Mouse (Mus musculus) gonadal fat pad, adult 2 months (tissue): ENCODE data around the gene Dner. TPM values are rescaled to one million over a fixed set of nuclear protein-coding genes. Genes with fewer than 3 reads are reported as not detected.

Experiments
- DNase-seq: peaks from one replicate; pipeline ENCODE4 v3.0.0-alpha.2; 2012; ENCODE audit warnings: low read depth
- polyA plus RNA-seq: library from polyadenylated mRNA; depleted of rRNA; stranded (reverse); fragments of >200 nt; gene quantifications from 2 replicates; pipeline ENCODE4 v1.2.3, GENCODE M21; 2012; rRNA removed

The Dner gene
- 3.3 and 5.5 TPM in 2 replicates for polyA plus RNA-seq

DNA sequence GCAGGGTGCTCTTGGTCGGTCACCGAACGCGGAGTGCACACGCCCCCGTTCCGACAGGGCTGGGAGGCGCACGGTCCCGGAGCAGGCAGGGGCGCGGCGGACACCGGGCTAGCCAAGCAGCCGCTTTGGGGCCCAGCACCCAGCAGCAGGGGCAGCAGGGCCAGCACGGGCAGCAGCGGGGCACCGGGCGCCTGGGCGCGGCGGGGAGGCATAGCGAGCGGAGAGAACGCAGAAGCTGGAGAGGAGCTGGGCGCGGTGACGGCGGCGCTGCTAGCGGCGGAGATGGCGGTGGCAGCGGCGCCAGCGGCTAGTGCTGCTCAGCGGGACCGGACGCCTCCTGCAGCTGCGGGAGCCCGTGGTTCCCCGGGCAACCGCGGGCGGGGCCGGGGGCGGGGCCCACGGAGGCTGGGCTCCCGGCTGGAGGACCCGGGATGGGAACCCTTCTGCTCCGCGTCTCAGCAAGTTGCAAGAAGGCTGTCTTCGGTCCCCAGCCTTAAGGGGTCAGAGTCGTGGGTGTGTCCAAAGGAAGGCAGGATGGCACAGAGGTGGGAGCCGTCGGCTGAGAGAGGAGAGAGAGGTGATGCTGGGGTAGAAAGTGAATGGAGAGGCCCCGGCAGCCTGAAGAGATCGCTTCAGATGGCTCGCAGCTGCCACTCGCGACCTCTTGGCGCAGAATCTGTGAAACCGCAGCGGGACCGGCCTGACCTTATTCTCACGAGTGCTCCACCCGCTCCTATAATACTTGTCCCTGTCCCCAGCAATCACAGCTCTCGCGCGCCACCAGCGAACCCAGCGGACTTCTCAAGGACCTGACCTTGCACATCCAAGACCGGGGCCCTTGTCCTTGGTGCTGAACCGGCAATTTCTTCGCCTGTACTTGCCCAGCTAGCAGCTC, at the start of gene Dner:
Gene Dner (minus strand): TSS at position 705 of the 895 bp plus-strand sequence.
- no peak for DNase-seq

DNA sequence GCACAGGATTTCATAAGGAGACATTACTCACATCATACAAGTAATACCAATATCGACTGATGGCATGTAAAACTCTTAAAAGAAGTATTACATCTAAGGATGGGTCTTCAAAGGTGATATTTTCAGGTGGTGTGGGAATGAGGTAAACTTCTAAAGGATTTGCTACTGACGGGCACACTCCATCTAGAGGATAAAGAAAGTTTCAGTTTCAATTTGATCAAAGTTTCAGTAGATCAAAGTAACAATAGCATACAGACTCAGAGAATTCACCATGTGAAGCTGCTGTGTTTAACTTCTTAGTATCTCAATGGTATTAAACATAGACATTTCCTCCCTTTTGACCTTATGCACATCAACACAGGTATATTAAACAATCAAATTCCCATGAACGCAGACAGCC, 46.1 kb upstream of the Dner start:
- no peak for DNase-seq

DNA sequence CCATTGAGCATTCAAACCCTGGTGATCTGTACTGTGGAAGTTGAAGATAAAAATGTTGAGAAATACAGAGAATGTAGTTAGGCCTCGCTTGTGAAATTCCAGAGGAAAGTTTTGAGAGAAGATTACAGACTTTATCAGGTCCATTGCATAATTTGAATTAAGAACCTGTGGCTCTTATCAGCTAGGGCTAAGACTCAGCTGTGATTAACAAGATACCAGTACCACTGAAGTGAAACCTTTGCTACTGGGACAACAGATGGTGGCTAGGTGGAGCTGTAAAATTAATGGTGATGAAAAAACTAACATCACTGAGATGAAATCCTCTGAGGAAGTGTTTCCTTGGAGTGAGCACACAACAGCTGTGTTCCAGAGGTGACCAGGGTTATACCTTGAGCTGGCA, 44.1 kb upstream of the Dner start:
- DNase-seq = no peak

DNA sequence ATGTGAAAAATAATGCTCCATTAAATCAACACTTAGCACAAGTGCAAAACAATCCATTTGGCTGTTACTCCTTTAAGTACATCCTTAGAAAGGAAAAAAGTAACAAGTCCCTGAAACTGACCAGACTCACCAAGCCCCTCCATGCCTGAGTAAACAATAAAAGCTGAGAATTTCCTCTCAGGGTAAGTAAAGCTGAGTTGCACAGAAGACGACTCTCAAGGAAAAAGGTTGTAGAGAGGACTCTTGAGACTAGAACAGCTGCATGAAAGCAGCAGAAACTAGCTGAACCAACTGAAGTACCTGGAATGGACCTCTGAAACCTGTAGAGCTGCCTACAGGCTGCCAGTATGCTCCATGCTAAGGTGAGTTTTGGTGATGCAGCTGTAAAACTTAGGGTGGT, 41.1 kb upstream of the Dner start:
- no peak for DNase-seq

DNA sequence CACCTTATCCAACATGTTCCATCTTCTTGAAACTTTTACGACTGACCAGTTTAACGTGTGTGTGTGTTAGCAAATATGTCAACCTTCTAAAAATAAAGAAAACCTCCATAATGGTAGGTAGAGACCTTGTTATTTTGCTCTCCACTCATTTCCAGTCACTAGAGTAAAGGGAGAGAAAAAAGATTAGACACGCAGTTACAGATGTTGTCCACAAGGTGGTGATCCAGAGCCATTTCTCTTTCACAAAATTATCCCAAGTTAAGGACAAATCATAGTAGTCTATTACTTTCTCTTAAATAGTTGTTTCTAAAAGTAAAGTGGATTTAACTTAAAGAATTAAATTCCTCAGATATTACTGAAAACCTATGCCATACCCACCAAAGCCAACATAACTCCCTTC, 37.8 kb upstream of the Dner start:
- DNase-seq = no peak

DNA sequence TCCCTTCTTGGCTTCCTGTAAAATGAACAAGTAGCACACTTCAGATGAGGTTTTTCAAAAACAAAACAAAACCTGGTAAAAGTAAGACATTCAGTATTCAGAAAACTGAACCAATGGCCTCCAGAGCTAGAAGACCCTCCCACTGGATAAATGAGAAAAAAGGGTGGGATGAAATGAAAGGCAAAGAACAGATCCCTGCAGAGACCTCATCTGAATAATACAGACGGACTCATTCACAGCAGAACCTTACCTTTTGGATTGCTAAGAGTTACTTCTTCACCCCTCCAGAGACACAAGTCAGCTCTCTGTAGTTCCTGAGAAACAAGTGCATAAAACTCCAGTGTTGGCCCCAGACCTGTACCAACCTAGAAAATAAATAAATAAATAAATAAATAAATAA, 35.7 kb upstream of the Dner start:
- no peak for DNase-seq

DNA sequence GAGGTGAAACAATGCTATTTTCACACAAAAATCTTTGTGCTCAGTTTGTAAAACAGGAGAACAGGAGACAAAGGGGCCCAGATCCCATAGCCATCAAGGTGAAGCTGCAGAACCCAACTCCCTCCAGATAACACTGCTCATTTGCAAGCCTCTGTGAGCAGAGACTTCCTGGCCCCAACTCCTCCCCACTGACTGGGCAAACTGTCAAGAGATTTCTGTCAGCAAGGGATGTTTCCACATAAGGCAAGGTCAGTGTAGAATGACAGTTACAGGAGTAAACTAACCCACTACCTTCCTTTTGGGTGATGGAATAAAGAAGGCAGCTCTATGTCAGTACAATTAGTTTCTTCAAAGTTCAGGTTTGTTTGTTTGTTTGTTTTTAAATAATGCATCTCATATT, 26.8 kb upstream of the Dner start:
- DNase-seq = no peak

DNA sequence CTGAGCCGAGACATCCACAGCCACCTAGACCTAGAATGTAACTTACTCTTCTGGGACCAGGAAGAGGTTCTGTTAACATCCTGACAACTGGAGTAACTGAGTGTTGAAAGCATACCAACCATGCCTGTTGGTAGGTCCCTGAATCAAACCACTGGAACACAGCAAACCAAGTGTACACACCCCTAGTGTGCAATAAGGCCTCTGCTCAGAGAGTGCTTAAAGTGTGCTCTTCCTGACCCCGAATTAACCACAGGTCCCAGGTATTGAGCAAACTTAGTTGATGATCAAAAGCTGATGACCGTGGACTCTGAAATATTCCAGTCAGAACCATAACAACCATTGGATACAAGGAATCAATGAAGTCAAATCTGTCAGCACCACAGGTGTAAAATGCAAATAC, 26.4 kb upstream of the Dner start:
- DNase-seq = no peak

DNA sequence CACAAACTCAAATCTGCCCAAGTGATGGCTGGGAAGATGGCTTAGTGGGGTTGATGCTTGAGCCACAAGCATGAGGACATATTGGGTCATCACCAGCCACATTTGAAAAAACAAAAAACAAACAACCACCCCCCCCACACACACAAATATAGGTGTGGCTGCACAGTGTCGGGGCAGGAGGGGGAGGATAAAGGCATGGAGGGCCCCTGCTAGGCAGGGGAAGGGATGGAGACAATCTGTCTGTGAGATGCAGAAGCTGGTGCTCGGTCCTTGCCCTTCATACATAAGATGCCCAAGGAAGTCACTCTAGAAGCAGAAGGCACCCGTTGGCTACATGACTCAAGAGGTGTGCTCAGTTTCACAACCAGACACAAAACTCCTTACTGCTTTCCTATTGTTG, 25.9 kb upstream of the Dner start:
- no peak for DNase-seq

DNA sequence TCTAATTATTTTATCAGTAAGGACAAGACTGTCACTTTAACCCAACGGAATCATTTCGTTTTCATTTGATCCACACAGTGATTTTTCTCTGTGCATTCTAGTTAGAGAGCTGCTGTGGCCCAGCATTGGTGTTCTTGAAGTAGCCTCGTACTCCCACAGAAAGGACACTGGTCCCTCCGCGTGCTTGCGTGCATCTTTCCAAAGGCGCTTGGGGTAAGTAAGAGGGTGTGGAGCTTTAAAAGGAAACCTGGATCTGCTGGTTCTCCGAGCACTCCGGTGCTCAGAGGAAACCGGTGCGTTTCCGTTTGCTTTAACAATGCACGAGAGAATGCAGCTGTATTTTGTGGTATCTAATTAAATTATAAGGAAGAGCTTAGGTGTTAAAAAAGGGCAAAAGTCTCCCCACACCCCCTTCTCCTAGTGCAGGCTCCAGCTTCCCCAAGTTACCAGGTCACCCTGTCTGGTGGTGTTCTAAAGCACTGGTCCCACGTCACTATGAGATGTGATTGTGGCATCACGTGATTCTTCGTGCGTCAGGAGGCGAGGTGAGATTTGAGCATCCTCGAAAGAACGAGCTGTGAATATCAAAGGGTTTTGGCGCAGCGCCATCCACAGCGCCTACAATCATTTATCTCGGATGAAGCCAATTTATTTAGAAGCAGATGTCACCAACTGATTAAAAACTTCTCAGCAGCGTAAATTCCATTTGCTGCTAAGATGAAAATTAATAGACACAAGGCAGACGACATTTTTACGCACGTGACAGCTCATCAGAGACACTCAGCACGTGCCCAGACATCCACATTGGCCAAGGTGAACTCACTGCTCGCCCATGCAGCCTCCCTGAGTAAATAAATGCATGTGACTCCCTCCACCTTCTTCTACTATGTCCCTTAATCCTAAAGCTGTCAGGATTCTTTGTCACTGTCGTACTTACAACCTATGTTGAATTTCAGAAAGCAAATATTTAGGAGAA, 14.1 kb upstream of the Dner start:
- DNase-seq = no peak

DNA sequence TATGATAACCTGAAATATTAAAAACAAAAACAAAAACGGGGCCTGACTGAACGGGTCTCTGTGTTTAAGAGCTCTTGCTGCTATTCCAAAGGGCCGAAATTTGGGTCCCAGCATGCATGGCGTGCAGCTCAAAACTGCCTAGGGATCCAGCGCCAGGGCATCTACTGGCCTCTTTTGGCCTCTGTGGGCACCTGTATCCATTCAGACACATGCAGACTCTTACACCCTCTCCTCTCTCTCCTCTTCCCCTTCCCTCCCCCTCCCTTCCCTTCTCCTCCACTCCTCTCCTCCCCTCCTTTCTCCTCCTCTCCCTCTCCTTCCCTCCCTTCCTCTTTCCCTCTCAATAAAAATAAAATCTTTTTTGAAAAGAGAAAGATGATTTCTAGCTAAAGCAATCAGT, 13.4 kb upstream of the Dner start:
- DNase-seq = no peak

DNA sequence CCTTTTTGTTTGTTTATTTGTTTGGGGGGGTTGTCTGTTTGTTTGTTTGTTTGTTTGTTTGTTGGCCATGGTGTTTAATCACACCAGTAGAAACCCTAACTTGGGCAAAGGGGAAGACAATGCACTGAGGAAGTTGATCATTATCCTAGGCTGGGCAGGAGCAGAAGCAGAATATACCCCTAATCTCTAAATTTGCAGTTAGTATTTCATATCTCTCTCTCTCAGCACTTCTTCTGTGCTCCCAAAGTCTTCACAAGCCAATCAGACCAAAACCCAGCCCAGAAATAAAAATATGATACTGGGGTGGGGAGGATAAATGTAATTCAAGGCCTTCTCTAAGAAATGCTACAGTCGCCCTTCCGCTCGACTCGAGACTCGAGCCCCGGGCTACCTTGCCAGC, 4.2 kb upstream of the Dner start:
- no peak for DNase-seq

DNA sequence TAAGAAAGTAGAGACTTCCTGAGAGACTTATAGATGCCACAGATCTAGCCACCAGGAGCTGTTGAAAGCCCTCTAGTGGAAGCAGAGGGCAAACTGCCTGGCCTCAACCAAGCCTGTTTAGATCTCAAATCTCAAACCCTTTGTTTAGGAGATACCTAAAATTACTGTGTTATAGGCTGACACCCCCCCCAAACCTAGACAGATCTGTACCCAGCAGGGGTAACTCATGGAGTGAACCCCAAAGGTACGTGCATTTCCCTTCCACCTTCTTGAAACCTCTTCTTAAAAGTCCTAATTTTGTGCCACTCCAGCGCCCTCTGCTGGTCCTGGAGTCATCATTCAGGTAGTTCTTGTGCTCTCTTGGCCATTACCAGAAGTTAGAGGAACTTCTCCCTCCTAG, 1.1 kb upstream of the Dner start:
- DNase-seq = no peak

DNA sequence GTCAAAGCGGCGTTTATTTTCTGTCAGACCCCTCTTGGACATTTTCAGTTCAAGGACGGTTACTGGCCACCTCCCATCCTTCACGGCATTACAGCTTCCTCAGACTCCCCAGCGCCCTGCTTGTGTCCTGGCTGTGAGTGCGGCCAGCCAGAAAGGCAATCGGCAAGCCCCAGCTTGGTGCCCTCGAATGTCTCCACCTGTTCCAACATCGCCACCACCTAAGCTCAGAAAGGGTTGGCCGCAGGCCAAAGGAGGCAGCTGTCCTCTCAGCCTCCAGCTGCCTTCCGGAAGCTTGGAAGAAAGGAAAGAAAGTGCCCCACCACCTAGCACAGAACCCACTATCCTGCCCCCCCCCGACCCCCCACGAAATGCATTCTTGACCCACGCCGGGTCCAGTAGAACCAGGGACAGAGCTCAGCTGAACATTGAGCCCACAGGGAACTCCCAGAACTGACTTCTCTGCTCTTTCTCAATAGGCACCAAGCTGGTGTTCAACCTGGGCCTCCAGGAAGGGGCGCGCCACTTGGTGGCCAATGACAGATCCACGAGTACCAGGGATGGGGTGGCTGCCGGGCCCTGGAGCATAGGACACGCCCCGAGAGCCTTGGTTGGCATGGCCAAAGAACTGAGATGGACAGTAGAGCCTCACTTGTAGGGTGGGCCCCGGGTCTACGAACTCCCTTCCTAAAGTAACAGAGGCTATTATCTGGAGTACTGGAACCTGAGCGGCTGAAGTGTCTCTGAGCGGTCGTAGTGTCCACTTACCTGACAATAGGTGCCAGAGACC, 1.1 kb downstream of the Dner start:
- no peak for DNase-seq

DNA sequence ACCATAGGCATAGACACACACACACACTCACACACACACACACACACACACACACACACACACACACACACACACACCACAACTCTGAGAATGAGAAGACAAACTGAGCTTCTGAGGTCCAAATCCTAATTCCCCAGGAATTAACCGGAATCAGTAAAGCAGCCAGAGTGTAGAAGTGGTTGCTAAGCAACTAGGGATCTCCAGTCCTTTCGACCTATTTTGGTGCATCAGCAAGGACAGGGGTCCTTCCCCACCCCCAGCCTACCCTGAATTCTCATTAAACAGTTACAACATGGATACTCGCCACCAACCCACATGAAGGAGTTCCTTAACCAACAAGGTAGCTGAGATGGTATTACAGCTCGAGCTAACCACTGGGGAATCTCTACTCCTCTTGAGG, 18.1 kb downstream of the Dner start:
- DNase-seq = no peak

DNA sequence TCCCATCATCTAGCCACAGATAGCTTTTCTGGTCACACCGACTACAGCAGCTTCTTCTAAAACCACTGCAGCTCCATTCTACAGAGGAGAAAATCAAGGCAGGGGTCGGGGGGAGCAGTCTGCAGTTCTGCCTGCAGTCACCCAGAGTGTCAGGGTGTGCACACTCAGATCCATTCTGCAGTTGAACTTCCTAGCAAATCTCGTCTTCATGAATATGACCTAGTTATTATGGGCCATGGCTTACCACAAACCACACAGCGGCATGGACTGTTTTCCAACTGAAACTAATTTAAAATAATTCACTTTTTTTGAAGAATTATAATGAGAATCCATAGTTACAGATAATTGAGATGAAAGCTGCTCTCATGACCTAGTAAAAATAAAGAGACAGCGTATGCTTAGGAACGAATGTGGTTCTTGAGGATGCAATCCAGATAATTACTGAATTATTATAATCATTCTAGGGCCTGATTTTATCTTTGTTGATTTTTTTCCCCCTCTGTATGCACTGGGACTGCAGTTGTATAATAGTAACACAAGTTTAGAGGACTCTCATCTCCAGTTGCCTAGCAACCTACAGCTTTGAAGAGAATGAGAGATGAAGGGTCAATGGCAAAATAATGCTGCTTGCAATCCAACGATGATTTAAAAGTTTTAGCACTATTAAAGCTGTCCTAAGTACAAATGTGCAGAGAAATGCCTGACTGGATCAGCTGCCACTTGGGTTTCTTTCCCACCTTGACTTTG, 27.7 kb downstream of the Dner start:
- DNase-seq = no peak

DNA sequence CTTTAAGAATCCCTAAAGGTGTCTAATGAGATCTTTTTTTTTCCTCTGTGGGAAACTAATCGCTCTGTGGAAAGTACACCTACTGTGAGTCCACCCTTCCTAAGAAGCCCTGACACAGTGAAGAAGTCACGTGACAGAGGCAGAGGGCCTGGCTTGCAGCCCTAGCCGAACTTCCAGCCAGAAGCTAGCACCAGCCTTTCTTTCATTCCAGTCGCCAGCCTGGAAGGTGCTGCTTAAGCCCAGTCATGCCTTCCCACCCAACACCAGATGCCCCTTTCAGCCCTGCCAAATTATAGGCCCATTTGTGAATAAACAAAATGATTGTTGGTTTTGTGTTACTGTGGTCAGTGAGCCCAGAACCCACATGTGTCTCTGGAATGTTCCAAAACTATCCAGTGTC, 28.4 kb downstream of the Dner start:
- DNase-seq = no peak

DNA sequence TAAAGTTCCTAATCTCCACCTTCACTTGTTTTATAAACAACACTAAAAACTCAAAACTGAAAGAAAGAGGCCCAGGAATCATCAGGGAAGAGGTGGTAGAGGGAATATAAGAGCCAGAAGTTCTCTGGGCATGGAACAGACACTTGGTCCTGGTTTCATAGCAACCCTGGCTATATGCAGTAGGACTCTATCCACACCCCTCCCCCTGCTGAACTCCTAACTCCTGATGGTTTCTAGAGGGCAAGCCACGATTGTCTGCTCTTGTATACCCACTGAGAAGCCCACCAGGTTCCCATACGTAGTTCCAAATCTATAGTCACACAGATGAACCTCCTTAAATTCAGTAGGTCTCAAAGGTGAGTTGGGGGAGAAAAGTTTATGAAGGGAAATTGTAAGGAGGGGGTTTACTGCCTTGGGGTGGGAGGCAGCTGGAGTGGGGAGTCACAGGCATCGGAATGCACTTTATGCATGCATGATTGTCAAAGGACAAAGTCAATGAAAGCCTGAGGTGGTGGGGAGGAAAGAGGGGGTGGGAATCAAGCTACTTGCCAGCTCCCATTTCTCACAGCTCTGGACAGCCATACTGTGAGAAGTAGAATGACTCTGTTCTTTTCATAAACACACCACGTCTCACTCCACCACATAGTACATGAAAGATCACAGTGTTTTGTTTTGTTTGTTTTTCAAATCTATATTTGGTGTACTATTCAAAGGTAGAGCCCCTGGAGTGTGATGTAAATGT, 31.5 kb downstream of the Dner start:
- DNase-seq = no peak

DNA sequence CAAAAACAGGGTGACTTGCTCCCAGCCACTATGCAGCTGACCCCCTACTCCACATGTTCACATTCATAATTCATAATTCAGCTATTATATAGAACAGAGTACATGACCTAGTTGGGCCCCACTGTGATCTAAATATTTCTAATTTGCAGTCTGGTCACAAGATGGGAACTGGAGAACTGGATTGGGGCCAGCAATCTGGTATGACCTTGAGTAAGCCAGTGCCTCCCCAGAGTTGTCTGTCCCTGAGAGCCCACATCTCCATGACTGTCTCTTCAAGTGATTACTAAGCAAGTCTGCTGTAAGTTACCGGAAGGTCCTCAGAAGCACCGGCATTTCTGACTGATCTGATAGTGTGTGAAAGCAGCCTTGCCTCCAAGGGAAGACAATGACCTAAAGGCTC, 49.2 kb downstream of the Dner start:
- DNase-seq = no peak

DNA sequence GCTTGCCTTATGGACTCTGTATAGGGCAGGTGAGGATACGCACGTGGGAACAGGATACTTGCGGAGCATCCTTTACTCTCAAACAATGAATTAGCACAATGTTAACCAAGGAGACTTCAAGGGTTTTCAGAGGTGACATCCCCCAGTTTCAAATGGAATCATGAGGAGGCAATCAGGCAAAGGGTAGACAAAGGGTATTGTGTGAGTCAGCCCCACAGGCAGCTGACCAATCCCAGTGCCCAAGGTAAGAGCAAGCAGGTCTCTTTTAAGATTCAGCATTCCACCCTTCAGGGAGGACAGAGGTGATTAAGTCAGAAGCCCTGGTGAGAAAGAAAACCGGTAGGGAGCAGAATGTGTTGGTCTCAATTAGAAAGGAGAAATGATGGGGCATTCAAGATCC, 55.6 kb downstream of the Dner start:
- no peak for DNase-seq

DNA sequence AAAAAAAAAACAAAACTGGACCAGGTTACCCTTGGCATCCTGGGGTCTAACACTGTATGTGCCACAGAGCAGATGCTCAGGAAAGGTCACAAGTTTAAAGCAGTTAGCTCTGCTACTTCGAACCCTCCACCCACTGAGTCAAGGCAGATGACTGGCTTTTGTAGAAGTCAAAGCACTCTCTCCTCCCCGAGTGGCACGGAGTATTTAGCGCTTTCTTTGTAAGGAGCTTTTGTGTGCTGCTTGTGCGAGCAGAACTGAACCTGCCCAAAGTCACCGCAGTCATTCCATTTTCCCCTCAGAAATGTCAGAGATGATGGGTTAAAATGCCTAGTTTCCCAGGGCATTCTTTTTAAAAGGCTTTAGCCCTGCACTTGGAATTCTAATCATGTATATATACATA, 59.1 kb downstream of the Dner start:
- no peak for DNase-seq
